Mouse (Mus musculus) cerebellum, adult 18-20 months (tissue): Measurements from ENCODE around the gene Oas2.
A peak's percentile ranks its signal among the peaks of the same experiment; 100 is the strongest.

Experiments used
- DNase-seq, 2 experiments: peaks; one replicate each; pipeline ENCODE4 v3.0.0; 2021

The Oas2 gene

DNA sequence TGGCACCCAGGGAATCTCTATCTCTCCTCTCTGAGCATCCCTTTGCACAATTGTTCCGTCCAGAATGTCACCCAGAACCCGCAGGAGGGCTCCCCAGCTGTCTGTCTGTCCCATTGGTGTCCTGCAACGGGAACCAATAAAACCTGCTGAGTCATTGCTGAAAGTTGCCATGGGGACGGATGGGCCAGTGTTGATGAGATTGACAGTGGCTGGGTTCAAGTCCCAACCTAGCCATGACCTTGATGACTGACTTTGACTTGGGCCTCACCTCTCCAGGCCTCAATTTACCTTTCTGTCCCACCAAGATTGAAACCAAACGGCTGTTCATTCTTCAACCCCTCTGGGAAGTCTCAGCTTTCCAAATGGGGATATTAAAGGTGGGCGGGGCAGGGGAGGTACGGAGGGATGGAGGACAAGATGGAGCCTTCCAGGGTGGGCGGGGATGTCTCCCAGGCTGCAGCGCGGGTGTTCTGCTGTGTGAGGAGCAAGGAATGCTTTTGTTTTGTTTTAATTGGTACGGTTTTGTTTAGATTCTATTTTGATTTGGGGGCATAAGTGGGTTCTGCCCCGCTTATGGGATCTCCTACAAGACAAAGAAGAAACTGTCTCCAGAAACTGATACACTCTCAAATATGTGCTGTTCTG lies 23.7 kb downstream of the Oas2 start:
- no peak for DNase-seq

DNA sequence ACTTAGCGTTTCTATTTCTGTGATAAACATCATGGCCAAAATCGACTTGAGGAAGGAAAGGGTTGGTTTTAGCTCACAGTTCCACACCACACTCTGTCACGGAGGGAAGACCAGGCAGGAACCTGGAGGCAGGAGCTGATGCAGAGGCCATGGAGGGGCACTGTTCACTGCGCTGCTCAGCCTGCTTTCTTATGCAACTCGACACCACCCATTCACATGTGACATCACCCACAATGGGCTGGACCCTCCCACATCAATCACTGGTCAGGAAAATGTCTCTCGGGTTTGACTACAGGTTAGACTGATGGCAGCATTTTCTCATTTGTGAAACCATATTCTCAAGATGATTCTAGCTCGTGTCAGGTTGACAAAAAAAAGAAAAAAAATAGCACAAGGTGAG lies 28.6 kb downstream of the Oas2 start:
- DNase-seq: no peak

- no peak for DNase-seq
These were observed 30.9 kb downstream of the Oas2 start for GRCm38 (mm10) chr5:120718600-120719378.

DNA sequence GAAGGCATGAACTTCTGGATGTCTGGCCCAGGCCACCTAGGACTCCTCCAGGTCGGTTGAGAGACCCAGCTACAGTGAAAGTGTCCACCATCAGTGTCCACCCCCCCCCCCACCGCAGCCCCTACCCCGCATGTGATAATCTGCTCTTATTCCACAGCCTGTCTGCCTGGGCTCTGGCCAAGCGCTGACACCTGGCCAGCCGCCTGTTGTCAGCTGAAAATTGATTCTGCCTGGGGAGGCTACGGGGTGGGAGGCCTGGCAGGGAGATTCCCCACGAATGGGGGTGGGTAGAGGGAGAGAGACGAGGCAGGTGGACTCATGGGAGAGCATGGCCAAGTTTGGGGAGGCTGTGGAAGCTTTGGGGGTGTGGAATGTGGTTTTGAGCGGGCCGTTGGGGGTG lies 32.5 kb downstream of the Oas2 start:
- DNase-seq: no peak

DNA sequence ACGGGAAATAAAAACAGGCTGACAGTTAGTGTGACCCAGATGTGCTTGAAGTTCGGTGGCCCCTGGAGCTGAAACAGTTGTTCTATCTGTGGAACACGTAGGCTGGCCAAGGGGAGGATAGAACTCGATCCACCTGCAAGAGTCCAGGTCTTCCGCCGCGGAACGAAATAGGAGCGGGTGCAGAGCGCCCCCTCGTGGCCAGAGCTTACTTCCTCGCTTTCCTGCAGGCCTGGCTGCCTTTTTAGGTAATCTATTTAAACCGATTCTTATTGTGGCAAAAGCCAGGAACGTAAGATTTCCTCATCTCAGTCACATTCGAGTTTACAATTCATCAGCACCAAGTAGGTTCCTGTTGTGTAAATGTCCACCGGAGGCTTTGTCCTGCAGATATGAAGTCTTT lies 35.3 kb downstream of the Oas2 start:
- DNase-seq: peak; percentile 84 to 92

DNA sequence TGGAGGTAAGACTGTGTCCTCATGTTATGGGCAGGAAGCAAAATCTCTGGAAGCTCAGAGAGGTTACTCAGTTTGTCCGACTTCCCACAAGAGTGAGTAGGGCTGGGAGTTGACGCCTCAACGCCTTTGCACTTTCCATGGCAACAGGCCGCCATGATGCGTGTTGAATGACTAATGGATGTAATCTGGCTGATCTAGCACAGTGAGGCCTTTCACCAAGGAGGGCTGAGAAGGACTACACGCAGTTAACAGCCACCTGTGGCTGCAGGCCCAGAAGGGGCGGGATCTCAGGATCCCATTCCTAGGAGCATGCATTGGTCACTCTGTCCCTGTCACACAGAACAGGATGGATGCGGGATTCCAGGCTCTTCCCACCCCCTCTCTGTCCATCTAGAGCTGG lies 36.9 kb downstream of the Oas2 start:
- peak in 1 of 2 experiments; percentile 12 for DNase-seq

DNA sequence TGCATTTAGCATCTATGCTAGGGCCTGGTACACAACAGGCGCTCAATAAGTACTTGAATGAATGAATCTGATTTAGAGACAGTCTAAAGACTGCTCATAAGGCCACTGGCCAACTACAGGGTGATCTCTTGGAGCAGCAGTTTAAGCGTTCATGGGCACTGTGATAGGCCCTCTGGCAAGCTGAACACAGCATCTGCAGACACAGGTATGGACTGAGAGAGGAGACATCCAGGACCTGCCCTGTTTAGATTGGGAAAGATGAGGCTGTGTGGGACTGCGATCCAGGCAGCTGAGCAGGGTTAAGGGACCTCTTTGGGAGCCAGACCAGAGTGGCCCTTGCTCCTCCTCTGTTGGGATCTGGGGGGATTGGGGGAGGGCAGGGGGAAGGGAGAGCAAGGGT lies 37.8 kb downstream of the Oas2 start, which contains the start of gene Dtx1:
Dtx1 (minus strand) TSS at position 101 of the 400 bp plus-strand sequence.
- no peak for DNase-seq

DNA sequence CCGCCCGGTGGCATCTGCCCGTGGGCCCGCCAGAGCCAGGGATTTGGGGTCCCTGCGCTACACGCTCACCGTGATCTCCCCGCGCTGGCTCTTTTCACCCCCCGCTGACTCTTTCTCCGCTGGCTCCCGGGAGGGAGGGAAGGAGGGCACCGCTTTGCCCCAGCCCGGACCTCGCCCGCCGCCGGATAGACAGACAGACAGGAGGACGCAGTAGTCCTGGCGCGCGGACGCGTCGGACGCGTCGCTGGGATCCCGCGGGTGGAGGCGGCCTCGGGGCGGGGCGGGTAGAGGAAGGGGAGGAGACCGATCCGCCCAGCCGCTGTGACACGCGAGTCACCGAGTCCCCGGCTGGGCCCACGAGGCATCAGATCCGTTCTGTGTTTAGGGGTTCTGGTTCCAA lies 38.2 kb downstream of the Oas2 start:
- peak; percentile 83 to 85 for DNase-seq

- no peak for DNase-seq
These were observed 38.8 kb downstream of the Oas2 start for GRCm38 (mm10) chr5:120710826-120711248.

DNA sequence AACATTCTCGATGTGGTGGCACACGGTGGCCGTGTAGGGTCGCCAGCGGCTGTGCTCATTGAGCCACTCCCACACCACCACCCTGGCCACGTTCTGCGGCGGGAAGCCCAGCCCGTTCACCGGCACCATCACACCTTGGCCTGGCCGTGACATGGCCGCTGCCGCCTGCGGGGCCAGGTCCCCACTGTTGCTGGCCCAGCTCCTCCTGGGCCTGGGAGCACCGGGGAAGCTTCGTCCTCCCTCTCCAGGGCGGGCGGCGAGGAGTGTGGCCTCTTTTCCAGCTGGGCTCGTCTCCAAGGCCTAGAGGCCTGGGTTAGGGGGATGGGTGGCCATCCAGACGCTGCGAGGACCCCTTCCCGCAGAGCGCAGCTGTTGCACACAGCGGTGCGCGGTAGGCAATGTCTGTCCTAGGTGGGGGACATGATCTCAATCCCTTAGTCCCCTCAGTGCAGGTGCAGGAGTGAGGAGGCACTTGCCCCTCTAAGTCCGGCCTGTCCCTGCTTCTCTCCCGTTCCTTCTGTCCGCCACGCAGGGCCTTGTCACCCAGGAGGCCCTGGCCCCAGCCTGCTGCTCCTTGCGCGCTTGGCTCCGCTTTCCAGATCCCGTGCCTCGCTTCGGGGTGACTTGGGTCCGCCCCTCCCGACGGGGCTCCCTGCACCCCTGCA lies 39.4 kb downstream of the Oas2 start:
- peak; percentile 65 to 72 for DNase-seq

GRCm38 (mm10) chr5:120706976-120707375 lies 42.7 kb downstream of the Oas2 start:
- DNase-seq: no peak

DNA sequence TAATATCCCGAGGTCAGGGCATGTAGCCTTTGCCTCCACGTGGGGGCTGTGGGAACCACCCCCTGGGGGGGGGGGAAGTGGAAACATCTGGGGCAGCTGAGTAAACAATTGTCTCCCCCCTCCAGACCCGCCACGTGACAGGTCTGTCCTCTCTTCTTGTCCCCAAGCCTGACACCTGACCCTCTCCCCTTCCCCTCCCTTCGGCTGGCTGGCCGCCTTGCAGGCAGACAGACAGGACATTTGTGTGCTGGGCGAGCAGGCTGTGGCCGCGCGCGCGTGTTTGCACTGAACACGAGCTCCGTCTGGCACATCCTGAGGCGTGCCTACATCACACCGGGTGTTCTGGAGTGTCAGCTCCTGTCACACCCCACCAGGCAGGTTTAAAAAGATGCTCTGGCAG lies 43.1 kb downstream of the Oas2 start:
- peak; percentile 58 to 68 for DNase-seq

DNA sequence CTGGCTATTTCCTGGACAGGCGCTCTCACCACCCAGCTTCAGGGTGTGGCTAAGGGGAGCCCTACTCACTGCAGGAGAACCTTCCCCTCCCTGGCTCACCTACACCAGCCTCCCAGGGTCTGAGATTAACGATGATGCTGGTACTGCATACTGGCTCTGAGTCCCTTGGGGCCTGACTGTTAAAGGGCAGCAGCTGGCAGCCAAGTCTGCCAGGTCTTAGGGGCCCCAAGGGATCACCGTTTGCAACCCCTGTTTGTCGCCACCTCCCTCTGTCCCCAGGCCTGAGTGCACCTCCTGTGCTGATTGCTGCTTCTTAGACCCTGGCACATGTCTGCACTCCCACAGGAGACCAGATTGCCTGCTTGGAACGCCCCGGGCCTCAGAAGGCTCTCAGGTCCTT lies 45.2 kb downstream of the Oas2 start:
- DNase-seq: no peak

DNA sequence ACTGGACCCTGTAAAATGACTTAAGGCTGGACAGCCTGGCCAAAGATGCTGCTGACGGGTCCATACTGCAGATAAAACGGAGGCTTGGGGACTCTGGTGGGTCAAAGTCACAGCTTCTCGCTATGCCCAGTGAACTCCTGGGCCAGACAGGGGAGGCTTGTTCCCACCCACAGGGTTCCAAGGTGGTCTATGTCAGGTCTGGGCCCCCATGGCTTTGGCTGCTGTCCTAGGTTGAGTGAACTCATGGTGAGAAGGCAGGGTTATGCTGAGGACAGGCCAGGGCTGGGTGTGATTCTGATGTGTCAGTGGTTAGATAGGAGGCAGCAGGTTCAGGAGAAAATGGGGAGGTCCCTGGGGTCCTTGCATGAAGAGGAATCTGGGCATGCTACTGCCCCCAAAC lies 46.0 kb downstream of the Oas2 start:
- no peak for DNase-seq

- peak; percentile 86 to 92 for DNase-seq
These were observed 46.7 kb downstream of the Oas2 start for GRCm38 (mm10) chr5:120702969-120703368.

- DNase-seq: peak; percentile 74 to 79
These were observed 47.2 kb downstream of the Oas2 start for GRCm38 (mm10) chr5:120702421-120702820.

- DNase-seq: no peak
These were observed 48.5 kb downstream of the Oas2 start for GRCm38 (mm10) chr5:120700996-120701790.

GRCm38 (mm10) chr5:120698801-120699391 lies 50.8 kb downstream of the Oas2 start:
- DNase-seq: peak; percentile 62 to 67

DNA sequence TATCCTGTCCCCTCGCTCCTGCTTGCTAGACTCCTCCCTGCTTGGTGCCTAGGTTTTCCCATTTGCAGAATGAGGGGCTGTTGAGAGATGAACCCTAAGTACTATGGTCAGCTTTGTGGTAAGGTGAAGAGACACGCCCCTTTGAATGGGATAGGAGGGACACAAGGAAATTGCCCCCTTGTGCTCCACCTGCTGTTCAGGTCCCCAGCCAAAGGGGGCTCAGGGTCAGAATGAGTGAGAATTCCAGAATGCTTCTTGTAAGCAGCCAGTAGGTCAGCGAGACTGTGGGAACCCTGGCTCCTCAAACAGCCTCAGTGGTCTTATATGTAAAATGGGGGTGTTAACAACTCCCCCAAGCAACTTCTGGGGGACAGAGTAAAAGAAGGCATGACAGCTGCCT lies 51.5 kb downstream of the Oas2 start:
- no peak for DNase-seq

DNA sequence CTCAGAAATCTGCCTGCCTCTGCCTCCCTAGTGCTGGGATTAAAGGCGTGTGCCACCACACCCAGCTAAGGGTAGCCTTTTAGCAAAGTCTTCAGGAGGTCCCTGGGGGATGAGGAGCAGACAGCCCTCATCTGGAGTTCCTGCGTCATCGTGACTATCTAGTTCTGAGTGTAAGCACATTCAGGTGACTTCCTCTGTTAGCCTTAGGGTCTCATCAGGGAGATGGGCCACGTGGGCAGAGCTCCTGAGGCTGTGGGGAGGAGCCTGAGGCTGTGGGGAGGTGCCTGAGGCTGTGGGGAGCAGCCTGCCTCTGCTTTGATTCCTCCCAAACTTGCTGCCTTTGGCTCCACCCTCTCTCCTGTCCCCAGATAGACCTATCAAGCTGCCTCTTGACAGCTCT lies 52.8 kb downstream of the Oas2 start:
- DNase-seq: no peak

DNA sequence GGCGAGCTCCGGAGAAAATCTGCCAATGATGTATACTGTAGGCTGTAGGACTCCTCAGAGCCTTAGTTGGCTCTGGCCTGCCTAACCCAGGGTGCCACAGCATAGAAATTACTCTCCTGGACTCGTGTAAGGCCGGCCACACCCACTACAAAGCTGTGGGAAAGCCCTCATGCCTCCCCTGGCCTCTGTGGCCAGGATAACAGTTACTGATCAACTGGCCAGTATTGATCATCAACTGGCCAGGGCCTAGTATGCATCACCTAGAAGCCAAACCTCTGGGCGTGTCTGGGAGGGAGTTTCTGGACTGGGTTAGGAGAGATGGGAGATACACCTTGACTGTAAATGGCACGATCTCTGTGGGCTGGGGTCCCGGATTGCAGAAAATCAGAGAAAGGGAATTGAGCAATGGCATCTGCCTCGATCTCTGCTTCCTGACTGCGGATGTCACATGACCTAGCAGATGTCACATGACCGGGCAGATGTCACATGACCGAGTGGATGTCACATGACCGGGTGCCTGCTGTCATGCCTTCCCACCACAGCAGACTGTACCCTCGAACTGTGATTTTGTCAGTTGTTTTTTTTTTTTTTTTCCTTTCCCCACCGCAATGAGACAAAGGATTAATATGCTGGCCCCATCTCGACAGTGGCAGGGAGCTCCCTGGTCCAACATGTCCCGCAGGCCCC lies 53.5 kb downstream of the Oas2 start:
- no peak for DNase-seq

DNA sequence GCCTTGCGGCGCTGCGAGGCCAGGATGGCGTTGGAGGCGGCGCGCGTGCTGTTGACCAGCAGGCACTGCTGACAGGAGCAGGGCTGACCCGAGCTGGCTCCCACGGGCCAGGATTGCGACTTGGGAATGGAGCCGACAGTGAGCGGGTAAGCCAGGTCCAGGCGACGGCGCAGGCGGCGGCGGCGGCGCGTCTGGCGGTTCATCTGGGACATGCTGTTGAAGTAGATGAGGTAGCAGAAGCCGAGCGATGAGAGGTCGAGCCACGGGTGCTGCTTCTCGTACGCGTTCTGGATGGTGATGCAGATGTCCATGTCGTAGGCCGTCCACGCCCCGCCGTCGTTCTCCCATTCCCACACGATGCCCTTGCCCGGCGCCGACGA lies 55.0 kb downstream of the Oas2 start:
- peak; percentile 68 to 71 for DNase-seq
